Mouse (Mus musculus): ENCODE measurements around the gene Gm20388.

Gm20388 gene

DNA sequence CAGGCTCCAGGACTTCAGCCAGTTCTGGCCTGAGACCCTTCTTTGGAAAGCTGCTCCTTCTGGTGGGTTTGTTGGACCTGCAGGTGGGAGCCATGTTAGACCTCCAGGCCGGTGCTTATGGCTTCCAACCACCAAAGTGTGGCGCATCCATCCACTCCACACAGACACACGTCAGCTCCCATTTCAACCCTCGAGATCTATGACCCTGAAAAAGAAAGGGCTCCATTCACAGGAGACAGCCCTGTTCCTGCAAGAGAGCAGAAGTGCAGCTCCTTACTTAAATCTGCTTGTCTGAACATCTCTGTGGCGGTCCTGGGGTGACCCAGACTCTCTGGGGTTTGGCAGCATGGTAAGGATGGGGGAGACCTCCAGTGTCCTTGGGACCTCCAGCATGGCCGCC is 1182.9 kb downstream of the Gm20388 start:
- DNase-seq (ENCODE audit: low spot score): no peak

DNA sequence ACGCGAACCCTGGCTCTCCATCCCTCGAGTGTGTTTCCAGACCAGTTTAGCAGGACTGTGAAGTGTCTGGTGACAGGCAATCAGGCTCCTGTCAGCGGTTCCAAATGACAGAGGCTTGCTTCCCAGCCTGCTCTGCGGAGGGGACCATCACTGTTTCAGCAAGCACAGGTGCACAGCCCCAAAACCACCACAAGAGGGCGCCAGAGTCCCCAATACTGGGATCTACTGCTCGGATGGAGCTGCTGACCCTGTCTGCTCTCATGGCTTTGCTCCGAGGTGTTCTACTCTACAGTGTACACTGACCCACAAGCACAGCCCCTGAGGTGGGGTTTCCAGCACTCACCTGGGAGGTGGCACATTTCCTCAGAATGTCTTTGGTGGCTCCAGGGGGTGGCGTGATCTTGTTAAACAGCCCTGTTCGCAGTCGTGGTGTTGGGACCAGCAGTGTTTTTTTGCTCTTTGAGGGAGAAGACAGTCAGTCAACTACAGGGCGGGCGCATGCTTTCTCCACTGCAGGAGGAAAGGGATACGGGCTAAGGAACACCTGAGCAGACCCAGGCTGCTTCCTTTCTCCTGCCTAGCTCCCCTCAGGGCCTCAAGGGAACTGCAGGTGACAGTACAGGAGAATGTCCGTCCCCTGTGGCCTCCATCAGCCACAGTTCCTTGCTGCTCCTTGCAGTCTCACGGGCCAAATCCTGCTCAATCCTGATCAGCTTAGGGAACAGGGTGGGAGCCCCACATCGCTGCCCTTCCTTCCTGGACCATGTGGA is 1193.6 kb downstream of the Gm20388 start:
- DNase-seq (ENCODE audit: low spot score): peak; percentile 88

DNA sequence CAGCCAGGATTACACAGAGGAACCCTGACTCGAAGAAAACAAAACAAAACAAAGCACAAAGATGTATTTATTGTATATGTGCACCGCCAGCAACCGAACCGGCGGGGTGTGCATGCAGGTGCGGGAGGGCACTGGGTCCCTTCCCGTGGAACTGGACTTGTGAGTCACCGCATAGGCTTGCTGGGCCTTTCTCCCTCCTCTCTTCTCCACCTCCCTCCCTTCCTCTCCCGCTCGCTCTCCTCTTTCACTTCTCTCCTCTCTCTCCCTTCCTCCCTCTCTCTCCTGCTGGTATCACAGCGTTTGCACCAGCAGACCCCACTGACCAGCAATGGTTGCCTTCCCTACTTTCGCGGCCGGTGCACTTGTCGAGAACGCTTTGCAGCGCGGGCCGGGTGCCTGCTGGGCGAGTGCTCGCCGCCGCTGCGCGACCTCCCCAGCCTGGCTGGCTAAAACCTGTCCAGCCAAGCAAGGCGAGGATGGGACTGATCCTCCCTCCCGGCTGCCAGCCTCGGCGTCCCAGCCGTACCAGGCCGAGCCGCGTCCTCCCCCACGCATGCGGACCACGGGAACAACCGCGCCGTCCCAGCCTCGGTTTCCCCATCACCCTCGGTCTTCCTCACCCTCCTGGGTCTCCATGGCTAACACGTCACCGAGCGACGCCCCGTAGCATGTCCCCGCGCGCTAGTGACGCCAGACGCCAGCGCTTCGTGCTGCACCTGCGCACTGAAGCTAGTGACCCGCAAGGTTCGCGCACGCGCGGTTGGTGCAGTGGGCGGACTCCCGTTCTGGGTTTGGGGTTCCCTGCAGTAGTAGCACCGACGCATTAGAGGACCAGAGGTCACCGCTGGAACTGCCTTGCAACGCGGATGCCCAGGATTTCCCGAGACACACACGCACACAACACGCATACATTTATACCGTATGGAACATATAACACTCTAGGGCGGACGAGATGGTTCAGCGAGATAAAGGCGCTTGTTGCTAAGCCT is 1197.3 kb downstream of the Gm20388 start, which contains the start of gene Mthfsd:
Mthfsd (minus strand) TSS at position 725 of the 989 bp plus-strand sequence.
- DNase-seq (ENCODE audit: low spot score): peak; percentile 100

DNA sequence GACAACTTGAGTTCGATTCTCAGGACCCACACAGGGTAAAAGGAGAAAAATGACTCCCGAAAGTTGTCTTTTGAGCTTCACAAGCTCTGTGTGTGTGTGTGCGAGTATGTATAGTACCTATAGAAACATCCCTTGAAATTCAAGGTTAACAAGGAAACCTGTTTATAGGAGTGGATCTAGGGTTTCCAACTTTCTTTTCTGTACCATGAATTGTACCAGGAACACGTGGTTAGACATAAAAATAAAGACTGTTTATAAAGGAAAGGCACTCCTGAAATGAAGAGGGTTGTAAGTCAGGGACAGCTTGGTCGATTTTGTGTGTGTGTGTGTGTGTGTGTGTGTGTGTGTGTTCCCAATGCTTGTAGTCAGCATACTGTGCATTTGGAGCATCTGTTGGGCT is 1198.0 kb downstream of the Gm20388 start:
- no peak for DNase-seq (ENCODE audit: low spot score)

DNA sequence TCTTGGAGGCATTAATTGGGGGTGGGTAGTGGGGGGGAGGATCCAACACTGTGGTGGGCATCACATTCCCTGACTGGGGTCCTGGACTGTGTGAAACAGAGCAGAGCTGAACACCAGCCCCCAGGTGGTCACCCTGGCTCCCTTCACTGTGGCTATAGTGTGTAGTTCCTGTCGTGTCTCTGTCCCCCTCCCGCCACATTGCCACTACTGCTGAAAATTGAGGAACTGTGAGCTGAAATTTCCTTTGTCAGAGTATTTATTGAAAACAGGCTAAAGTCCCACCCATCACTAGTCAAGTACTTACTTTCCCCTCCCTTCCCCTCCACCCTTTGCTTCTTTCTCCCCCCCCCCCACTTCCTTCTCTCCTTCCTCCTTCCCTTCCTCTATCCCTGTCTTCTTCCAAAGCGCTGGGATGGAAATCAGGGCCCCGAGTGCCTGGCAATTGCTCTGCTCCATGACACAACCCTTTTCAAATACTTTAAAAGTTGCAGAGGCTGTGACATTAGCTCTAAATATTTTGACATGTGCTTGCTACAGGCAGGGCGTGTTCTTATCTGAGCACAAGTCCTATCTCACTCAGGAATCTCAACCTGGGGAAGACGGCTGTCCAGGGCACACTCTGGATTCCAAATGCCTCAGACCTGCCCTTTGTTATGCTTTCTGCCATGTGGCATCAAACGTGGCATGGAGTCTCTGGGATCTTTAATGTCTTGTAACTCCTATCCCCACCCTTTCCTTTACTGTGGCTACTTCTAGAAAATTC is 1200.7 kb downstream of the Gm20388 start:
- no peak for DNase-seq (ENCODE audit: low spot score)

DNA sequence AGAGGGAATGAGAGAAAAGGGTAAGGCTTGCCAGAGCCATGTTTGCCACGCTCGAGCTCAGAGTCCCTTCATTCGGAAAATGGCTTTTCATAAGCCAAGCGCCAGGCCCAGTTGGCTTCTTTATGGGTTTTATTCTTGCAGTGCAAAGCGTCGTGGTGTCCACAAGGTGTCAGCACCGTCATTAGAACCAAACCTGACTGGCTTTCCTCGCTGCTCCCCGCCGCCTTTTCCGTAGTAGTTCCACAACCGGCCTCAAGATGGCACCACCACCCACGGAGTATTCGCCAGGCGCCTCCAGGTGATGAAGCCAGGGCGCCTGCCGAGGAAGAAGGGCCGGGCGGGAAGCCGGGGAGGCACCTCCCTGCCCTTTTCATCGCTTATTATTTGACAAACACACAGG is 1202.6 kb downstream of the Gm20388 start:
- DNase-seq (ENCODE audit: low spot score): peak; percentile 95

DNA sequence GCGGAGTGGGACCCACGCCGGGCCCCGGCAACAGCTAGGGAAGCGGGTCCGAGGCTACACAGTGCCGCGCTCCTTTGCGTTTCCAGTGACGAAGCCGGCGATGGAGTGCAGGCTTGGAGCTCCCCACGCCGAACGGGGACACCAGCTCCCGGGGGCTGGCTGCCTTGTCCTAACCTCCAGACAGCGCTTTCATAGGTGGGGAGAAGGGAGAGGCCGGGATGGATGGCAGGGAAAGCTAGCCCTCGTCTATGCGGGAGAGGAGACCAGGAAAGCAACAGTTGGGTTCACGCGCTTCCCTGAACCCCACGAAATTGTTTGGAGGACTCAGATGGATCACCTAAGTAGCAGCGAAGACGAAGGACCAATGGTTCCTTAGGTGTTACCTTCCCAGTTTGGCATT is 1204.5 kb downstream of the Gm20388 start:
- DNase-seq (ENCODE audit: low spot score): no peak

DNA sequence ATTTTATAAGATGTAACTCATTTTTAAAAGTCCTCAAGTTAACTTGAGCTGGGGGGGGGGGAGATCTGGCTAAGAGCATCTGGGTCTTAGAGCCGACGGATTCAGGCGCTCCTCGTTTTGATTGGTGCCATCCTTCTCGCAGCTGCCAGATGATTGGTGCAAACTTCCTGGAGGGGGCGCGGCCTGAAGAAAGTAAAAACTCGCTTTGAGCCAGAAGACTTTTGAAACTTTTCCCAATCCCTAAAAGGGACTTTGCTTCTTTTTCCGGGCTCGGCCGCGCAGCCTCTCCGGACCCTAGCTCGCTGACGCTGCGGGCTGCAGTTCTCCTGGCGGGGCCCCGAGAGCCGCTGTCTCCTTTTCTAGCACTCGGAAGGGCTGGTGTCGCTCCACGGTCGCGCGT is 1205.3 kb downstream of the Gm20388 start, which contains the start of gene Foxc2:
Foxc2 (plus strand) TSS at position 224 of the 400 bp plus-strand sequence.
- DNase-seq (ENCODE audit: low spot score): peak; percentile 96

DNA sequence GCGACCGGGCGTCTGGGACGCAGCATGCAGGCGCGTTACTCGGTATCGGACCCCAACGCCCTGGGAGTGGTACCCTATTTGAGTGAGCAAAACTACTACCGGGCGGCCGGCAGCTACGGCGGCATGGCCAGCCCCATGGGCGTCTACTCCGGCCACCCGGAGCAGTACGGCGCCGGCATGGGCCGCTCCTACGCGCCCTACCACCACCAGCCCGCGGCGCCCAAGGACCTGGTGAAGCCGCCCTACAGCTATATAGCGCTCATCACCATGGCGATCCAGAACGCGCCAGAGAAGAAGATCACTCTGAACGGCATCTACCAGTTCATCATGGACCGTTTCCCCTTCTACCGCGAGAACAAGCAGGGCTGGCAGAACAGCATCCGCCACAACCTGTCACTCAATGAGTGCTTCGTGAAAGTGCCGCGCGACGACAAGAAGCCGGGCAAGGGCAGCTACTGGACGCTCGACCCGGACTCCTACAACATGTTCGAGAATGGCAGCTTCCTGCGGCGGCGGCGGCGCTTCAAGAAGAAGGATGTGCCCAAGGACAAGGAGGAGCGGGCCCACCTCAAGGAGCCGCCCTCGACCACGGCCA is 1206.0 kb downstream of the Gm20388 start:
- DNase-seq (ENCODE audit: low spot score): peak; percentile 62

DNA sequence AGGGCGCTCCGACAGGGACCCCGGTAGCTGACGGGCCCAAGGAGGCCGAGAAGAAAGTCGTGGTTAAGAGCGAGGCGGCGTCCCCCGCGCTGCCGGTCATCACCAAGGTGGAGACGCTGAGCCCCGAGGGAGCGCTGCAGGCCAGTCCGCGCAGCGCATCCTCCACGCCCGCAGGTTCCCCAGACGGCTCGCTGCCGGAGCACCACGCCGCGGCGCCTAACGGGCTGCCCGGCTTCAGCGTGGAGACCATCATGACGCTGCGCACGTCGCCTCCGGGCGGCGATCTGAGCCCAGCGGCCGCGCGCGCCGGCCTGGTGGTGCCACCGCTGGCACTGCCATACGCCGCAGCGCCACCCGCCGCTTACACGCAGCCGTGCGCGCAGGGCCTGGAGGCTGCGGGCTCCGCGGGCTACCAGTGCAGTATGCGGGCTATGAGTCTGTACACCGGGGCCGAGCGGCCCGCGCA is 1206.6 kb downstream of the Gm20388 start:
- no peak for DNase-seq (ENCODE audit: low spot score)

DNA sequence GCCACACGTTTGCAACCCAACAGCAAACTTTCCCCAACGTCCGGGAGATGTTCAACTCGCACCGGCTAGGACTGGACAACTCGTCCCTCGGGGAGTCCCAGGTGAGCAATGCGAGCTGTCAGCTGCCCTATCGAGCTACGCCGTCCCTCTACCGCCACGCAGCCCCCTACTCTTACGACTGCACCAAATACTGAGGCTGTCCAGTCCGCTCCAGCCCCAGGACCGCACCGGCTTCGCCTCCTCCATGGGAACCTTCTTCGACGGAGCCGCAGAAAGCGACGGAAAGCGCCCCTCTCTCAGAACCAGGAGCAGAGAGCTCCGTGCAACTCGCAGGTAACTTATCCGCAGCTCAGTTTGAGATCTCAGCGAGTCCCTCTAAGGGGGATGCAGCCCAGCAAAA is 1207.3 kb downstream of the Gm20388 start:
- peak; percentile 56 for DNase-seq (ENCODE audit: low spot score)

DNA sequence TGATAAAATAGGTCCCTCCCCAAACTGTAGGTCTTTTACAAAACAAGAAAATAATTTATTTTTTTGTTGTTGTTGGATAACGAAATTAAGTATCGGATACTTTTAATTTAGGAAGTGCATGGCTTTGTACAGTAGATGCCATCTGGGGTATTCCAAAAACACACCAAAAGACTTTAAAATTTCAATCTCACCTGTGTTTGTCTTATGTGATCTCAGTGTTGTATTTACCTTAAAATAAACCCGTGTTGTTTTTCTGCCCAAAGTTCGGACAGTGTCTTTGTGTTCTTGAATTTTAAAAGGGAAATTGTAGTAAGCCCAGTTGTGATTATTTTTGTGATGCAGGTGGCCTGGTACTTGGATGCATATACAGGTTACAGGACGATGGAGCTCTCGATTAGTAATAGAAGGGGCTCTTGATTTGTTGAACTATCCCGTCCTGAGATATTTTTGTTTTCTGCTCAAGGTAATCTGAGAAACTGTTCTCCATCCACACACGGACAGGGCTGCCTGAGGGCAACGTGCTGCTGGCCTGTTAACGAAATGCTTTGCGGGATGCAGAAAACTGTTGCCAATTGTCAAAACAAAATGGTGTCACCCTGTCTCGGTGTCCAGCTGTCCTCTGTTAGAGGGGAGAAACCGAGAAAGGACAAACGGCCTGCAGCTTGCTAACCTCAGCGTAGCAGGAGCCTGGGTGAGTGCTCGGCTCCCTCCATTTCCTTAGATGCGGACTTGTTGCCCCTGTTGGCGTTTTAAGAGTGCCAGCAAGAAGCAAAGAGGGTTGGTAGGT is 1208.2 kb downstream of the Gm20388 start:
- DNase-seq (ENCODE audit: low spot score): no peak

DNA sequence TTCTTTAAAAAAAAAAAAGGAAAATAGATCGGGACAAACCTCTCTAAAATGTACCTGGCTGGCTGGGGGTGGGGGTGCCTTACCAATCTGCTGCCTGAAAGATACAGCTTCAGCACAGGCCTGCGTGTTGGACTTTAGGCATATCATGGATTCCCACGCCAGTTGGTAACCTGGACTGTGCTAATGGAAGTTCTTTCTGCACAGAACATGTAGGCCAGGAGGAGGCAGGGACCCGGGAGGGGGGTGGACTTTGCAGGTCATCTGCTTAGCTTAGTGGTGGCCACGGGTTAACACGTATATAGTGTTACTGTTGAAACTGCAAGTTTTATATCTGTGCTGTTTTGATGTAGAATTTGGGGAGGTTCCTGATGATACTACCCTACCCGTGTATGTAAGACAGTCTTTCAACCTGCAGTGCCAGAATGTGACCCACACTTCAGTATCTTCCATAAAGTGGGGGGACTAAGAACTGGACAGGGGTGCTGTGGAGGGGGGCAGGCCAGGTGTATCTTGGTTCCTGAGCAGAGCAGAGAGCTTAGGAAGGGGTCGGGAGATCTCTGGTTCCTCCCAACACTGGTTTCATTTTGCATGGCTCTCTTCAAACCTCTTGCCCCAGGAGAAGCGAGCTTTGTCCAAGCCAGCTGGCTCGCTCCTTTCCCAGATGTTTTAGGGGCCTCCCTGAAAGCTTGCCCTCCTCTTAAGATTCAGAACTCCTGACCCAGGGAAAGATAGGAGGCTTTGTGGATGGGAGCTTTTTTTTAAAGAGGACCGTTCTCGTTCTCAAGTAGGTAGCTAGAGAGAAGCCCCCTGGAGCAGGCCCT is 1209.2 kb downstream of the Gm20388 start:
- DNase-seq (ENCODE audit: low spot score): no peak

DNA sequence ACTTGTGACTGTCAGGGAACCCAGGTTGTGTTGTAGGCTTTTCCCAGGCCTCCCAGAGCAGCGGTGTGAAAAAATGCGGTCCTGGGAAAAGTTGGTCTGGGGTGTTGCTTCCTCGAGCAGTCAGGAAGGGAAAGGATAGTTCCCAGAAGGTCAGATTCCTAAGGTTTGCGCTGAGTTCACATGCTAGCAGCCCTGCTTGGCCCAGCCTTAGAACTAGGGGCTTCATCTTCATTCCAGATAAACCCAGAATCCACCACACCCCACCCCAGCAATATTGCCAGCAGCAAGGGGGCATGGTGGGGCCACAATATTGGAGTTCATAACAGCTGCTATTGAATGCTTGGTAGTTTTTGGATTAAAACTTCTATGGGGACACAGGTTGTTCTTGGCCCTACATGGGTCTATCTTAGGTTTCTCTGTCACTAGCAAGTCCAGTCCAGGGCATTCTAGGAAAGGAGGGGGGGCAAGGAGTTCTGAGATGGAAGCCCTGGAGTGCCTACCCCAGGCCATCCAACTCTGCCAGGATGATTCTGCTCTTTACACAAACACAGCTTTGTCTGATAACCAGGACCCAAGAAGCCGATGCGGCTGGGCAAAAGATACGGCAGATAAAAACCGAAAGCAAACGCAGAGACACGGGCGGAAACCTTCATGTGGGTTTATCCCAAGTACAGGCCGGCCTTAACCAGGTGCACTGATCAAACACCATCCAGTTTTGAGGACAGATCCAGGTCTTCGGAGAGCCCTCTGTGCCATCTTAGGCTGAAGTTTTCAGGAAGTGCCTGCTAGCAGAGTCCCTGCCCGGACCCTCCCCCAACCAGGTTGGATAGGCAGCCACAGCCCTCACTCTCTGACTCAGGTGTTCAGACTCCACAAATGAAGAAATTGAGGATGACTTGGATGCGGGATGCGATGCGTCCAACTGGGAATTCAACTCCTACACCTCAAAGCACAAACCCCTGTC is 1210.1 kb downstream of the Gm20388 start:
- peak; percentile 15 for DNase-seq (ENCODE audit: low spot score)

DNA sequence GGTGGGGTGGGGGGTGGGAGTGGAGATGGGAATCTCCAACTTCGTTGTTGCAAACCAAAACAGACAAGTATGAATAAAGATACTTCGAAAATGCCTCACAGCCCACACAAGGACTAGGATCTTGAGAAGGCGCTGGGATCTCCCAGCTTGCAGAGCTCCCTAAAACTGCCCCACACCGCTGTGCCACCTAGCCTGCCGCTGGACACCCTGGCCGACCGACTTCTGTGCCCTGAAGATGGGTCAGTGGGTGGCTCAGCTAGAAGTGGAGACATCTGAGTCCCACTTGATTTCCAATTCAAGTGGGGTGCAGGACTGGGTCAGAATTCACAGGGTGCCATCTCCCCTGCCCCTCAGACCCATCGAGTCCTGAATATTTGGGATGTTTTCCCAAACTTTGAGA is 1211.1 kb downstream of the Gm20388 start:
- DNase-seq (ENCODE audit: low spot score): no peak

DNA sequence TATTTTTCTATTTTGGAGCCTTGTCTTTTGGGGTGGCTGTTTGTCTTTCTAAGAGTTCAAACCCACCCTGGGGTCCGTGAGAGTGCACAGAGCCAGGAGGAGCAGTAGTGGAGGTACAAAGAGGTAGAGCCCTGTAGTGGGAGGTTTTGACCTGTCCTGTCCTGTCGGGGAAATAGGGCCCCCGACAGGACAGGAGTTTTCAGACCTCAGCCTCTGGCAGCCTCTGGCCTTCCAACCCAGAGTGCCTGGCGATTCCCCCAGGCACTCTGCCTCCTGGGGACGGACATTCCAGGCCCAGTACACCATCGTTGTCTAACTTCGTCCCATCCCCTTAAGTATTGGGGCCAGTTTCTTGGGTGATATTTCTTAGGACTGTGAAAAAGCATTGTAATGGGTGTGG is 1211.7 kb downstream of the Gm20388 start:
- no peak for DNase-seq (ENCODE audit: low spot score)

DNA sequence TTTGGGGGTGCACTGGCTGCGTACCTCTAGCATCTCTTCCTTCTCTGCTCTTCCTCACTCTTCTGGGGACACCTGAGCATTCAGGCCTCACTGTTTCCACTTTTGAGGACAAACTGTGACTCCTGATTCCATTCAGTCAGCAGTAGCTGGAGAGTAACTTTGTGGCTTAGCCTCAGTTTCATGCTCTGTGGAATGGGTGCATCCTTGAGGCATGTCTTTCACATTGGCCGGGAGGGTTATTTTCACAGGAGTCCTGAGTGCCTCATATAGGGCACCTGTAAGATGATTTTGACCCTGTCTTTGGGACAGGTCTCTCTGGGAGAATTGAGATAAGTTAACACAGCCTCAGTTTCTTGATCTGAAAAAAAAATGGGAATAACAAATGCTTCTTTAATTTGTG is 1212.5 kb downstream of the Gm20388 start:
- DNase-seq (ENCODE audit: low spot score): no peak

DNA sequence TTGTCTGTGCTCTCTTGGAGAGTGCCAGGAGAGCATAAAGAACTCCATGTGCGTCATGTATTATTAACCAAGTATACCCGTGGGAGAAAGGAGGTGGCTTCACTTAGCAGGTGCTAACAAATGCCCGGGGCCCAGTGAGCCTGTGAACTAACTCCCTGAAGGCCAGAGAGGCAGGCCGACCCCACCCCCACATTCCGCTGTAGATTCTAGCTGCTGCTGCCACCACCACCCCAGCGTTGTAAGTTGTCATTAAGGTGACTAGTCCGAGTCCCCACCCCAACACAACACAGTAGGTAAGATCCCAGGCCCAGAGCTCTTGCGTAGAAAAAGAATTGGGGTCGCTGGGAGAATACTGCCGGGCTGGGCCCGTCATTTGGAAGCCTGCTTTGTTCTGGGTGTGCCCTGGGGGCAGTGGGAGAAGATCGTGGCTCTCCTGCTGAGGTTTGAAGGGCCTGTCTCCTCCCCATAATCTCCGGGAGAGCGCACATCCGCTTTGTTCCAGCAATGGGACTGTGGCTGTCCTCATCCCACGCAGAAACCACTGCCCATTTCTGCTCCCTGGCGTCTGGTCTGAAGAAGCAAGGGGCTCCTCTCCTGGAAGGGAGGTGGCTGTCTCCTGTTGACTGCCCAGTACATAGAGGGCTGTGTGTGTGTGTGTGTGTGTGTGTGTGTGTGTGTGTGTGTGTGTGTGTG is 1214.1 kb downstream of the Gm20388 start:
- peak; percentile 27 for DNase-seq (ENCODE audit: low spot score)
